Mouse (Mus musculus) thymus, adult 2 months (tissue): Measurements from ENCODE around the gene Hist1h2bc.

Experiments used
- CTCF ChIP-seq: fragments of 200-500 bp; IDR thresholded peaks from 2 replicates; pipeline ENCODE4 v1.5.1; 2012; ENCODE audit warnings: mild to moderate bottlenecking, control low read depth, low read length, moderate library complexity, borderline replicate concordance; ENCODE audit not compliant: control insufficient read depth, poor library complexity, insufficient read depth; ENCODE audit errors: extremely low read depth
- POLR2A ChIP-seq: fragments of 200-500 bp; IDR thresholded peaks from 2 replicates; pipeline ENCODE4 v1.6.1; 2012; ENCODE audit warnings: mild to moderate bottlenecking, low read length, control low read depth, moderate library complexity; ENCODE audit not compliant: control insufficient read depth, poor library complexity, insufficient read depth; ENCODE audit errors: extremely low read depth

DNA sequence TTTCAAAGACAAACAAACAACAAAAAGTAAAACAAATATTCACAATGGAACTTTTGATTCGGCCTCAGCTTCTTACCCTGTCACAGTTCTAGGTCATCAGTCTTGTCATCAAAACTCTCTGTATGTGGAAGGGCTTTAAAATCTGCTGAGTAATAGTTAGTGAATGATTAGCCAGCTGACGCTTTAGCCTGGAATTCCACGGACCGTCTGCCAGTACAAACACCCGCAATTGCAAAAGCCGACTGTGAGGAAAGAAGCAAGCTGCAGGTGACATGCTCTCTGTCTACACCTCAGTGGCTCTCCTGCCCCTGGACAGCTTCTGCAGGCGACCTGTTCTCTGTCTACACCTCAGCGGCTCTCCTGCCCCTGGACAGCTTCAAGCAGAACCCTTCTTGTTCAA is 46.5 kb downstream of the Hist1h2bc start:
- TF ChIP-seq POLR2A (no peak), CTCF (no peak)
